Mouse (Mus musculus): ENCODE results near the gene Trub1.

Gene Trub1

GRCm38 (mm10) chr19:57494020-57494419 lies 41.3 kb downstream of the Trub1 start:
- DNase-seq (ENCODE audit: low read depth, low spot score) = no peak

GRCm38 (mm10) chr19:57498110-57498743 lies 45.5 kb downstream of the Trub1 start:
- DNase-seq (ENCODE audit: low read depth, low spot score) = no peak

- no peak for DNase-seq (ENCODE audit: low read depth, low spot score)
Observed at GRCm38 (mm10) chr19:57498884-57499410, 46.2 kb downstream of the Trub1 start.

GRCm38 (mm10) chr19:57500254-57500653 lies 47.5 kb downstream of the Trub1 start:
- DNase-seq (ENCODE audit: low read depth, low spot score) = no peak

GRCm38 (mm10) chr19:57503144-57503543 lies 50.4 kb downstream of the Trub1 start:
- no peak for DNase-seq (ENCODE audit: low read depth, low spot score)

- DNase-seq (ENCODE audit: low read depth, low spot score) = no peak
Observed at GRCm38 (mm10) chr19:57505048-57505932, 52.6 kb downstream of the Trub1 start.

- no peak for DNase-seq (ENCODE audit: low read depth, low spot score)
Observed at GRCm38 (mm10) chr19:57506591-57506990, 53.9 kb downstream of the Trub1 start.

- DNase-seq (ENCODE audit: low read depth, low spot score) = no peak
Observed at GRCm38 (mm10) chr19:57508261-57508788, 55.6 kb downstream of the Trub1 start.

GRCm38 (mm10) chr19:57509758-57510319 lies 57.1 kb downstream of the Trub1 start:
- no peak for DNase-seq (ENCODE audit: low read depth, low spot score)

- DNase-seq (ENCODE audit: low read depth, low spot score) = no peak
Observed at GRCm38 (mm10) chr19:57510836-57511235, 58.1 kb downstream of the Trub1 start.

- DNase-seq (ENCODE audit: low read depth, low spot score) = no peak
Observed at GRCm38 (mm10) chr19:57513123-57513522, 60.4 kb downstream of the Trub1 start.

GRCm38 (mm10) chr19:57521721-57522120 lies 69.0 kb downstream of the Trub1 start:
- no peak for DNase-seq (ENCODE audit: low read depth, low spot score)

- no peak for DNase-seq (ENCODE audit: low read depth, low spot score)
Observed at GRCm38 (mm10) chr19:57523363-57523762, 70.7 kb downstream of the Trub1 start.

GRCm38 (mm10) chr19:57525693-57526092 lies 73.0 kb downstream of the Trub1 start:
- no peak for DNase-seq (ENCODE audit: low read depth, low spot score)

- DNase-seq (ENCODE audit: low read depth, low spot score) = no peak
Observed at GRCm38 (mm10) chr19:57530212-57530611, 77.5 kb downstream of the Trub1 start.

- DNase-seq (ENCODE audit: low read depth, low spot score) = no peak
Observed at GRCm38 (mm10) chr19:57534262-57534661, 81.5 kb downstream of the Trub1 start.

- DNase-seq (ENCODE audit: low read depth, low spot score) = no peak
Observed at GRCm38 (mm10) chr19:57536512-57536911, 83.8 kb downstream of the Trub1 start.

- DNase-seq (ENCODE audit: low read depth, low spot score) = no peak
Observed at GRCm38 (mm10) chr19:57537510-57538182, 84.9 kb downstream of the Trub1 start.

GRCm38 (mm10) chr19:57540118-57540517 lies 87.4 kb downstream of the Trub1 start:
- no peak for DNase-seq (ENCODE audit: low read depth, low spot score)
